Mouse (Mus musculus) hindbrain, postnatal 0 days (tissue): ENCODE measurements around the gene Slc25a4. TPM values are rescaled to one million over a fixed set of nuclear protein-coding genes. Genes with fewer than 3 reads are reported as not detected.

Experiments
- ATAC-seq: fragments of 200-750 bp; cut with Nextera tagmentation; 2 replicates; pipeline ENCODE4 v1.8.0; 2017; ENCODE audit warnings: mild to moderate bottlenecking, moderate TSS enrichment, moderate library complexity
- DNase-seq: peaks from one replicate; pipeline ENCODE4 v3.0.0-alpha.2; 2015; ENCODE audit warnings: low spot score
- H3K27ac ChIP-seq: fragments of 300-500 bp; sonication (generic); 2 replicates; pipeline ENCODE4 v1.5.1; 2014; ENCODE audit warnings: mild to moderate bottlenecking
- H3K27me3 ChIP-seq: fragments of 300-500 bp; sonication (generic); 2 replicates; pipeline ENCODE4 v1.6.1; 2014; ENCODE audit warnings: low read length, mixed read lengths; ENCODE audit not compliant: insufficient read depth
- H3K36me3 ChIP-seq: fragments of 300-500 bp; sonication (generic); 2 replicates; pipeline ENCODE4 v1.6.1; 2014; ENCODE audit warnings: low read length, mixed read lengths; ENCODE audit not compliant: insufficient read depth
- H3K4me1 ChIP-seq: fragments of 300-500 bp; sonication (generic); 2 replicates; pipeline ENCODE4 v1.6.1; 2014; ENCODE audit warnings: antibody characterized with exemption, low read length, mixed read lengths; ENCODE audit not compliant: insufficient read depth
- H3K4me2 ChIP-seq: fragments of 300-500 bp; sonication (generic); 2 replicates; pipeline ENCODE4 v1.6.1; 2014; ENCODE audit warnings: low read depth, mild to moderate bottlenecking, low read length, moderate library complexity, mixed read lengths
- H3K4me3 ChIP-seq: fragments of 300-500 bp; sonication (generic); 2 replicates; pipeline ENCODE4 v1.5.1; 2014; ENCODE audit warnings: low read length
- H3K9ac ChIP-seq: fragments of 300-500 bp; sonication (generic); replicated peaks from 2 replicates; pipeline ENCODE4 v1.6.1; 2014; ENCODE audit warnings: mild to moderate bottlenecking, low read length, moderate library complexity, mixed read lengths
- H3K9me3 ChIP-seq: fragments of 300-500 bp; sonication (generic); 2 replicates; pipeline ENCODE4 v1.6.1; 2016; ENCODE audit warnings: low read length, mixed read lengths
- CTCF ChIP-seq: IDR thresholded peaks from 2 replicates; pipeline ENCODE4 v1.5.1; 2016; ENCODE audit warnings: antibody characterized with exemption, control low read depth, low read depth
- WGBS: fragments of 180-500 bp; shearing (Covaris S2); extraction: QIAGEN DNeasy Blood & Tissue Kit; methylation state at CpG from one replicate; pipeline ENCODE4 v1.1.7; 2014; 5-methylcytosine and 5-hydroxymethylcytosine counted together
- polyA plus RNA-seq: library from polyadenylated mRNA; unstranded; fragments of >200 nt; fragmentation: Nextera tagmentation; extraction: Ambion mirVana; gene quantifications from 2 replicates; pipeline ENCODE4 v1.2.1, GENCODE M21; 2015
- total RNA-seq: library from RNA; depleted of rRNA; stranded (reverse); fragments of >200 nt; gene quantifications from 2 replicates; pipeline ENCODE4 v1.2.3, GENCODE M21; 2014; rRNA removed

The Slc25a4 gene
- total RNA-seq = 1,071 and 1,180 TPM in 2 replicates
- polyA plus RNA-seq = 1,213 and 1,215 TPM in 2 replicates

DNA sequence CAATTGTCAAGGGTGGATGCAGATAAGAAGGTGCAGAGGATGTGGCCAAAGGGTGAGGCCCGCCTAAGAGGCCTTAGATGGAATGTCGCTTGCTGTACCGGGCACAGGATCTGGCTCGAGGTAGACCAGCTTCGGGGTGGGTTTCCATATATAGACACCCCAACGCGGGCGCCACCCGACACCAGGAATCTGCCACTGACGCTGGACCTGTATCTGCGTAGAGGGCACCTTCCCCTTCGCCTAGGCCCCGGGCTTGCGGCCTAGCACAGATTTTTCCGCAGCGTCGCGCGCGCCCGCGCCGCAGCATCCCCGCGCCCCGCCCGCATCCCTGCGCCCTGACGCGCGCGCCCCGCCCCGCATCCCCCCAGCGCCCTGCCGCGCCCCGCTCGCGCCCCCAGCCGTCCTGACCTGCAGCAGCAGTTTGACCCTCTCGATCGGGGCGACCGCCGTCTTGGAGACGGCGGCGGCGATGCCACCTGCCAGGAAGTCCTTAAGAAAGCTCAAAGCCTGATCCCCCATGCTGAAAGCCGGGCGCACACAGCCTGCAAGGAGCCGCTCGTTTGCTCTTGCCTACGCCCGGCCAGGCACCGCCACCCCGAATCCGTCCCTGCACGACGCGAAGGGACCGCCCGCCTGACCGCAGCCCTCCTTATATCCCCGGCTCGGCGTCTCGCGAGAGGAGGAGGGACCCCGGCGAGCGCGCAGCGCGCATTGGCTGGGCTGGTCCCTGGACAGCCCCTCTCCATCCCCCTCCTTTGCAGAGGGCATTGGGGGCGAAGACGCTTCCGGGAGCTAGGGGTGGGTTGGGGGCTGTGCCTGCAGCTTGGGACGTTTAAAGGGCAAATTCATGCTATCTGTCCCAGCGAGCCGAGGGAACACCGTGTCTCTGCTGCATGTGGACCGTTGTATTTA, at the start of gene Slc25a4:
Gene Slc25a4, minus strand, starts transcription at position 881 of the 912 bp plus-strand sequence.
- TF ChIP-seq CTCF = no peak
- peaks cover 28% of the 10 kb centered on the region for H3K36me3 ChIP-seq
- 1% methylated on average over 79 of the region's 84 CpGs for WGBS
- DNase-seq (peak; percentile 97), ATAC-seq (peak; percentile 99)
- peak within 1 kb of the TSS; percentile 82 for H3K4me3 ChIP-seq
- no peaks in the 10 kb centered on the region for H3K27me3 ChIP-seq
- H3K9ac ChIP-seq = peak within 1 kb of the TSS; percentile 92
- H3K9me3 ChIP-seq = no peaks in the 10 kb centered on the region
- H3K4me2 ChIP-seq = peak within 1 kb of the TSS; percentile 88
- H3K27ac ChIP-seq = peak within 1 kb of the TSS; percentile 99
- peaks cover 26% of the 10 kb centered on the region for H3K4me1 ChIP-seq

DNA sequence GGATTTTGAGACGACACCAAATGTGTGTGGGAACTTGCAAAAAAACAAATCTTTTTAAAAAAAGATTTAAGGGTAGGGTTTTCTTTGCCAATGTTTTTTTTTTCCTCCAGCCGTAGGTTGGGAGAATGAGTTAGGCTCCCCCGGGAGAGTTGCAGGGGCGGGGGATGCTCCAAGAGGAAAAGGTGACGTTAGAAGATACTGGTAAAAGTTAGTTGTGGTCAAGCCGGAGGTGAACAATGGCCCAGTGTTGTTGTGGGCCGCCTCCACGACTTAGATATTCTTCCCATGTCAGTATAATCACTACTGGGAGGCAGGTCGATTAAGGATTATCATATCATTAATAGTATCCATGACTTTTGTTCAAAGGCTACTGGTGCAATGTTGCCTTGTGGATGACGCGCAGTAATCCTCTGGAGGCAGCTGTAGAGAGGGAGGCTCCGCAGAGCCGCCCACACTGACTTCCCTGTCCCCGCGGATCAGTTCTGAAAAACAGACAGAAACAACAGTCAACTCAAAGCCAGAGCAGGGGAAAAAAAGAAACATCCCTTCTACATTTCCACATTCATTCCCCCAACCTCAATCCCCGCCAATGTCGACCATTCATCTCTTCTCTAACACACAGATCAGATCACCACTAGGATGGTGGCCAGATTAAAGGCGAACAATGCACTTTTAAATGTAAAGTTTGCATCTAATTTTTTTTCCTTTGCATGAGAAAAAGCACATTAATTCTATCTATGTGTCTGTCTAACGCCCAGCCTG, 47.0 kb upstream of the Slc25a4 start:
- no peak overlapping the region for H3K4me3 ChIP-seq
- no peak overlapping the region for H3K27ac ChIP-seq
- WGBS = 31% methylated on average over 19 of the region's 19 CpGs
- ATAC-seq (no peak), DNase-seq (no peak)
- no peak overlapping the region for H3K4me2 ChIP-seq
- H3K9me3 ChIP-seq = no peaks in the 10 kb centered on the region
- H3K4me1 ChIP-seq = no peaks in the 10 kb centered on the region
- no peak for TF ChIP-seq CTCF
- H3K36me3 ChIP-seq = no peaks in the 10 kb centered on the region
- no peak overlapping the region for H3K9ac ChIP-seq
- no peaks in the 10 kb centered on the region for H3K27me3 ChIP-seq

DNA sequence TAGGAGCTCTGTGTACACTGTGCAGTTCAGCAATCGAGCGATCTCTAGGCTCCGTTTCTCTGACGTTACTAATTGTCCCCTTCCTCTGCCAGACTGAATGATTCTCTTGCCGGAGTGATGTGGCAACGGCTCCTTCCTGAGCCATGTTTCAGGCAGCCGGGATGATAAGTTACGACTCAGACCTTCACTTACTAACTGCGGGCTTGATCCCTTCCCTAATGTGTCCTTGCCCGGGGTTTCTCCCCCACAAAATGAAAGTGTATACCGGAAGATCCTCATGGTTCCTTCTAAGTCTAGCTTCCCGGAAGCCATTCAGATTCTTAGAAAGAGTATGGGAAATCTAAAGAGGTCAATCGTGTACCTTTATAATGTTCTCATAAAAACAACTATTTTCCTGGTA, 41.4 kb upstream of the Slc25a4 start:
- Histone ChIP-seq H3K9me3 (no peaks in the 10 kb centered on the region), H3K4me3 (no peak overlapping the region), H3K27ac (no peak overlapping the region), H3K27me3 (no peaks in the 10 kb centered on the region), H3K9ac (no peak overlapping the region), H3K4me2 (no peak overlapping the region), H3K4me1 (no peaks in the 10 kb centered on the region), H3K36me3 (no peaks in the 10 kb centered on the region)
- TF ChIP-seq CTCF = no peak
- DNase-seq = no peak
- 73% methylated on average over 13 of the region's 13 CpGs for WGBS
- no peak for ATAC-seq

GRCm38 (mm10) chr8:46251561-46251960, 40.5 kb upstream of the Slc25a4 start:
- TF ChIP-seq CTCF = no peak
- Histone ChIP-seq H3K4me2 (peak overlapping the region; percentile 37), H3K4me1 (no peaks in the 10 kb centered on the region), H3K9me3 (no peaks in the 10 kb centered on the region), H3K4me3 (no peak overlapping the region), H3K9ac (no peak overlapping the region), H3K36me3 (no peaks in the 10 kb centered on the region), H3K27ac (no peak overlapping the region), H3K27me3 (no peaks in the 10 kb centered on the region)
- WGBS = 28% methylated on average over 10 of the region's 10 CpGs
- no peak for DNase-seq
- no peak for ATAC-seq

DNA sequence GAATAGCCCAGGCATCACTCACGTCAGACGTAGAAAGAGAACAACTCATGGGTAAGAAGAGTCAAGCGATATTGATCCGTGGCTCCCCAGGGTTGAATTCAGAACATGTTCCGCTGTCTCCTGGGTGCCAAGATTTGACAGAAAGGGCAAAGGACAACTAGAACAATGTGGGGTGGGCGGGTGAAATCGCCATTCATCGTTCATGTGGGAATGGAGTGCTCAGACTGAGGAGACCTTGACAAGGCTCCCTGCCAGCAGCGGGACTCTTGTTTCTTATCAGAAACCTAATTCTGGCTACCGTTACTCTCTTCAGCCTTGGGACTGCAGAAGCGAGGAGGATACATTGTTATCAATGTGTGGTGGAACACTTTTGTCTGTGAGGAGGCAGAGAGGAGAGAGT, 35.3 kb upstream of the Slc25a4 start:
- no peak for TF ChIP-seq CTCF
- no peak overlapping the region for H3K9ac ChIP-seq
- no peak overlapping the region for H3K27ac ChIP-seq
- no peaks in the 10 kb centered on the region for H3K9me3 ChIP-seq
- no peaks in the 10 kb centered on the region for H3K36me3 ChIP-seq
- H3K27me3 ChIP-seq = no peaks in the 10 kb centered on the region
- 17% methylated on average over 11 of the region's 11 CpGs for WGBS
- ATAC-seq = no peak
- H3K4me1 ChIP-seq = no peaks in the 10 kb centered on the region
- H3K4me3 ChIP-seq = no peak overlapping the region
- peak overlapping the region; percentile 7; the same call in 1 of the 2 replicates for H3K4me2 ChIP-seq
- DNase-seq = no peak

GRCm38 (mm10) chr8:46242946-46243345, 31.9 kb upstream of the Slc25a4 start:
- no peak for TF ChIP-seq CTCF
- Histone ChIP-seq H3K36me3 (no peaks in the 10 kb centered on the region), H3K9ac (no peak overlapping the region), H3K27me3 (no peaks in the 10 kb centered on the region), H3K4me2 (no peak overlapping the region), H3K4me1 (no peaks in the 10 kb centered on the region), H3K27ac (no peak overlapping the region), H3K4me3 (no peak overlapping the region), H3K9me3 (no peaks in the 10 kb centered on the region)
- WGBS = 44% methylated on average over 7 of the region's 7 CpGs
- no peak for DNase-seq
- no peak for ATAC-seq
